Mouse (Mus musculus): ENCODE data around the gene Tnf.

DNA sequence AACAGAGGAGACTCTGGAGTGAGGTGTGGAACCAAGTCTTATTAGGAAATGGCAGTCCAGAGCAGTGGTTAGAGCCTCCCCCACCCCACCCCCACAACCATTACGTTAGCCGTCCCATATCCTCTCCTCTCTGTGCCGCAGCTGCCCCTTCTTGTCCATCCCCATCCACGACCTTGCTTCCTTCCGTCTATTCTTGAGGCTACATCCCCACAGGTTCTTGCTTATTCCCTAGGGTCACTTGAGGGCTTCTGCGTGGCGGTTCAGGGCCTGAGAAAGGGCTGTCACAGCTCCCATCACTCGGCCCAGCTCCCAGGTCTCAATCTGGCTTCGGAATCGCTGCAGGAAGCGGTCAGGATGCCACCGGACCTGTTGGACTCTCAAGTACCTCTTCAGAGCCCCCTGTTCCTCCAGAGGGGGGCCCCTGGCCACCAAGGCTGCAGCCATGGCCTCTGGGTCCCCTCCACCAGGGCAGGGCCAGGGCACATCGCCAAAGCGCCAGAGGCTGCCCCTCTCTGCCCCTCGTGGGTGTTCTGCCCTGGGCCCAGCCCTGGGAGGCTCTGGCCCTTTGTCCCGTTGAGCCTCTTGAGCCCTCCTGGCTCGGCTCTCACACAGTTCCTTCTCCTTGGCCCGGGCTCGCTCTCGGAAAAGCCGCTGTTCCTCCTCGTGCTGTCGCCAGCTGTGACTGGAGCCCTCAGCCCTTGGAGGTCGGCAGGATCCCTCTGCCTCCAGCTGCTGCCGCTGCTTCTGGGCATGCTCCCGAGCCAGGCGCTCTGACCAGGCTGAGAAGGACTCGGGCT lies 18.5 kb upstream of the Tnf start, which contains the start of gene Gm16181:
- no peak for TF ChIP-seq TCF12 (IDR thresholded peaks at IDR 0.05; ENCODE audit: insufficient read depth, poor library complexity, severe bottlenecking)
- no peak for TF ChIP-seq USF1 (IDR thresholded peaks at IDR 0.05; ENCODE audit: low read depth)
- TF ChIP-seq POLR2A (IDR thresholded peaks at IDR 0.05; ENCODE audit: insufficient read length, low read depth), result no peak
- TF ChIP-seq MYOD1 (IDR thresholded peaks at IDR 0.05; ENCODE audit: control insufficient read depth in 1 of 3, insufficient read length in 2 of 3, low read depth in 2 of 3), result no peak
- no peak for TF ChIP-seq E2F4 (IDR thresholded peaks at IDR 0.05; ENCODE audit: insufficient read depth)
- no peak for TF ChIP-seq MAX (IDR thresholded peaks at IDR 0.05; ENCODE audit: low read depth)
- TF ChIP-seq MYOG (IDR thresholded peaks at IDR 0.05; ENCODE audit: control insufficient read depth in 1 of 3, insufficient read depth in 1 of 3, insufficient read length in 2 of 3, low read depth in 2 of 3), result no peak

Data from myocyte (in vitro differentiated cells).